Mouse (Mus musculus): ENCODE measurements at regions not wholly inside any gene's neighbourhood (a gene's known extent, or its start where the extent isn't known, plus 50 kb on each side); places are given as distances from the start of the nearest gene placed in this dataset.
A peak's percentile ranks its signal among the peaks of the same experiment; 100 is the strongest.

DNA sequence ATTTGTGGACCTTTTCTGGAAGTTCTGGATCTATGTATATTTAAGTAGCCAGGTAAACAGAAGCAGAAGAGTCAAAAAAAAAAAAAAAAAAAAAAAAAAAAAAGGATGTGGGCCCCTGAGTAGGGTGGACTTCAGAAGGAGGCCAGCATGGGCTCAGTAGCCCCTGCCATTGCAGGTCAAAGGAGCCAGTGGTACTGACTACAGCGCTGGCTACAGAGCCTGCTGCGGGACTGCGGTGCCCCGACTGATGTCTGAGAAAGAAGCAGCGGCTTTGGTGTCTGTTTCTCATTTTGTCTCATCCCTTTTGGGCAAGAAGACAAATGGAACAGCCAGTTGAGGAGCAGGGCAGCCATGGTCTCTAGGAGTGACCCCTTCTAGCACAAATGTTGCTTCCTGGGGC lies 134.9 kb downstream of the Gm4791 start:
- Histone ChIP-seq H3K79me2 (ENCODE audit: control insufficient read depth, insufficient read depth, low read length) (no peaks in the 10 kb centered on the region), H3K27ac (replicated peaks; ENCODE audit: insufficient read depth, low read depth, low read length) (no peak overlapping the region), H3K4me1 (ENCODE audit: control insufficient read depth, insufficient read depth, low read length) (no peaks in the 10 kb centered on the region), H3K9ac (ENCODE audit: low read depth, low read length) (no peak overlapping the region), H3K27me3 (ENCODE audit: control insufficient read depth, insufficient read depth, low read length) (no peaks in the 10 kb centered on the region), H3K36me3 (ENCODE audit: control insufficient read depth, insufficient read depth, low read length) (no peaks in the 10 kb centered on the region), H3K4me3 (ENCODE audit: insufficient read depth, low read depth, low read length) (no peak overlapping the region)
- no peak for DNase-seq (ENCODE audit: extremely low read depth, low read depth, low spot score)
- WGBS = 91% methylated on average over 5 of the region's 5 CpGs
- TF ChIP-seq CTCF (IDR thresholded peaks at IDR 0.05; ENCODE audit: low read depth, low read length) = no peak
- no peak for TF ChIP-seq POLR2A (IDR thresholded peaks at IDR 0.05; ENCODE audit: extremely low read depth, insufficient read depth, low read length)

DNA sequence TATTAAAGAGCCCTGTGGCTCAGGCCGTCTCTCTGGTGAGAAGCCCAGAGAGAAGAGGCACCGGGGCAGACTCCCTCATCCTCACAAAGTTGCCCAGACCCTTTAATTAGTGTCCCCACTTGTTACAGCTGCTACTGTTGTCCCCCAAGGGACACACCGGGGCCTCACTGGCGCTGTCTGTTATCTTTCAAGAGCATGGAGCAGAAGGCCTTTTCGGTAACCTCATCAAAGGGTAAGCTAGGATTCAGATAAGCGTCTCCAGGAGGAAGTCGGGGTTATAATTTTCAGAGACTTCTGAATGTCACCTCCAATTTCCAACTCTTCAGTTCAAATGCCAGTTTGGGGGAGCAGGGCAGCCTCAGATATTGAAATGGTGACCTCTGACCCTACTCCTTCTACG lies 135.3 kb downstream of the Gm4791 start:
- 76% methylated on average over 8 of the region's 8 CpGs for WGBS
- Histone ChIP-seq H3K27me3 (ENCODE audit: control insufficient read depth, insufficient read depth, low read length) (no peaks in the 10 kb centered on the region), H3K79me2 (ENCODE audit: control insufficient read depth, insufficient read depth, low read length) (no peaks in the 10 kb centered on the region), H3K27ac (replicated peaks; ENCODE audit: insufficient read depth, low read depth, low read length) (no peak overlapping the region), H3K4me3 (ENCODE audit: insufficient read depth, low read depth, low read length) (no peak overlapping the region), H3K36me3 (ENCODE audit: control insufficient read depth, insufficient read depth, low read length) (no peaks in the 10 kb centered on the region), H3K4me1 (ENCODE audit: control insufficient read depth, insufficient read depth, low read length) (no peaks in the 10 kb centered on the region), H3K9ac (ENCODE audit: low read depth, low read length) (no peak overlapping the region)
- TF ChIP-seq POLR2A (IDR thresholded peaks at IDR 0.05; ENCODE audit: extremely low read depth, insufficient read depth, low read length) (no peak), CTCF (IDR thresholded peaks at IDR 0.05; ENCODE audit: low read depth, low read length) (no peak)
- no peak for DNase-seq (ENCODE audit: extremely low read depth, low read depth, low spot score)

DNA sequence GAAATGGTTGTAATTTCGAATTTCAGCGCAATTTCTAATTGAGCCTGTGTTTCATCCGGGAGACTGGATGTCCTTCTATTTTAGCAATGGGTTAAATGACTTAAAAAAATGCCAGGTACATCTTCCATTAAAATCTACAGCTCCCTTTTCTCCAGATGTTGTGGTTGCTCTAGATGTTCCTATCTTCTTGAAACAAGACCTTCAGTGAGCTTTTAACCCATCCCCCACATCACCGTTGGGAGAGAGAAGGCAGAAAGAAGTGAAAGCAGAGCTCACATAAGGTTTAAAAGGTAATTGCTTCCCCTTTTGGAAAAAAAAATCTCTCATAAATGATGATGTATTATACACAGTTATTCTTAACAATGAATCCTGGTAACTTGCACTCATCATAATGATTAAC lies 135.9 kb downstream of the Gm4791 start:
- no peak overlapping the region for H3K9ac ChIP-seq (ENCODE audit: low read depth, low read length)
- no peaks in the 10 kb centered on the region for H3K4me1 ChIP-seq (ENCODE audit: control insufficient read depth, insufficient read depth, low read length)
- no peak for DNase-seq (ENCODE audit: extremely low read depth, low read depth, low spot score)
- H3K36me3 ChIP-seq (ENCODE audit: control insufficient read depth, insufficient read depth, low read length) = no peaks in the 10 kb centered on the region
- no peak overlapping the region for H3K27ac ChIP-seq (replicated peaks; ENCODE audit: insufficient read depth, low read depth, low read length)
- no peaks in the 10 kb centered on the region for H3K79me2 ChIP-seq (ENCODE audit: control insufficient read depth, insufficient read depth, low read length)
- no peak overlapping the region for H3K4me3 ChIP-seq (ENCODE audit: insufficient read depth, low read depth, low read length)
- H3K27me3 ChIP-seq (ENCODE audit: control insufficient read depth, insufficient read depth, low read length) = no peaks in the 10 kb centered on the region
- TF ChIP-seq POLR2A (IDR thresholded peaks at IDR 0.05; ENCODE audit: extremely low read depth, insufficient read depth, low read length) (no peak), CTCF (IDR thresholded peaks at IDR 0.05; ENCODE audit: low read depth, low read length) (no peak)
- WGBS = 81% methylated on average over 4 of the region's 4 CpGs

DNA sequence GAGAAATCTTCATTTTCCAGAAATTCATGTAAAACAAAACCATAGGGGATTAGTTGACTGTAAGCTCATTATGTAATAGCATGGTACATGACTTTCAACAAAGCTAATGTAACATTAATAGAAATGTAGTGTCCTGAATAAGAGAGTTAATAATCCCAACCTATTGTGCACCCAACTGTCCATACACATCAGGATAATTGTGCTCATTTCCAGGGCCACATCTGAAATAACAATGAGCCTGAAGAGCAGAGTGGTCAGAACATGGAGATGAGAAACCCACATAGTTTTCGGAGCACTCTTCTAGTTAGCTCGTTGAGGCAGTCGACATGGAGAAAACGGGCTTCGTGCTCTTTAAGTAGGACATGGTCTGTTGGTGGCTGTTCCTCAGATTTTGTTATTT lies 138.1 kb downstream of the Gm4791 start:
- Histone ChIP-seq H3K27me3 (ENCODE audit: control insufficient read depth, insufficient read depth, low read length) (no peaks in the 10 kb centered on the region), H3K36me3 (ENCODE audit: control insufficient read depth, insufficient read depth, low read length) (no peaks in the 10 kb centered on the region), H3K27ac (replicated peaks; ENCODE audit: insufficient read depth, low read depth, low read length) (no peak overlapping the region), H3K4me1 (ENCODE audit: control insufficient read depth, insufficient read depth, low read length) (no peaks in the 10 kb centered on the region), H3K4me3 (ENCODE audit: insufficient read depth, low read depth, low read length) (no peak overlapping the region), H3K79me2 (ENCODE audit: control insufficient read depth, insufficient read depth, low read length) (no peaks in the 10 kb centered on the region), H3K9ac (ENCODE audit: low read depth, low read length) (no peak overlapping the region)
- no peak for TF ChIP-seq POLR2A (IDR thresholded peaks at IDR 0.05; ENCODE audit: extremely low read depth, insufficient read depth, low read length)
- no peak for TF ChIP-seq CTCF (IDR thresholded peaks at IDR 0.05; ENCODE audit: low read depth, low read length)
- WGBS = 94% methylated on average over 5 of the region's 5 CpGs
- DNase-seq (ENCODE audit: extremely low read depth, low read depth, low spot score) = no peak

DNA sequence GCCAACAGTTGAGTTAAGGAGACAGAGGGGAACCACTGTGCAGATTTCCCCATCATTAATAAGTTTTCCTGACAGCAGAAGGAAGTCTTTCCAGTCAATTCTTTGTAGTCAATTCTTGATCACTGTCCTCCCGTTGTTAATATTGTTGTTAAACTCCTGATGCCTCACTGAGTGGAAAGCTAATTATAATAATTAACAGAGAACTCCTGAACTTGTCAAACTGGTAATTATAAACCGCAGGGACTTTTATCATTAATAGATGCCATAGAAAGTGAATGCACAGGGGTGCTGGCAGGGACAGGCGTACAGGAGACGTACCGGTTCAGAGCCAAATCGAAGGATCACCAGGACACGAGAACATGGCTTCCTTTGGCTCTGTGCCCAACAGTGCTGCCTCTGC lies 154.9 kb downstream of the Gm4791 start:
- Histone ChIP-seq H3K27me3 (ENCODE audit: control insufficient read depth, insufficient read depth, low read length) (no peaks in the 10 kb centered on the region), H3K4me3 (ENCODE audit: insufficient read depth, low read depth, low read length) (no peak overlapping the region), H3K79me2 (ENCODE audit: control insufficient read depth, insufficient read depth, low read length) (no peaks in the 10 kb centered on the region), H3K4me1 (ENCODE audit: control insufficient read depth, insufficient read depth, low read length) (no peaks in the 10 kb centered on the region), H3K36me3 (ENCODE audit: control insufficient read depth, insufficient read depth, low read length) (no peaks in the 10 kb centered on the region), H3K9ac (ENCODE audit: low read depth, low read length) (no peak overlapping the region), H3K27ac (replicated peaks; ENCODE audit: insufficient read depth, low read depth, low read length) (no peak overlapping the region)
- no peak for DNase-seq (ENCODE audit: extremely low read depth, low read depth, low spot score)
- TF ChIP-seq CTCF (IDR thresholded peaks at IDR 0.05; ENCODE audit: low read depth, low read length) (no peak), POLR2A (IDR thresholded peaks at IDR 0.05; ENCODE audit: extremely low read depth, insufficient read depth, low read length) (no peak)
- WGBS = 89% methylated on average over 7 of the region's 7 CpGs

DNA sequence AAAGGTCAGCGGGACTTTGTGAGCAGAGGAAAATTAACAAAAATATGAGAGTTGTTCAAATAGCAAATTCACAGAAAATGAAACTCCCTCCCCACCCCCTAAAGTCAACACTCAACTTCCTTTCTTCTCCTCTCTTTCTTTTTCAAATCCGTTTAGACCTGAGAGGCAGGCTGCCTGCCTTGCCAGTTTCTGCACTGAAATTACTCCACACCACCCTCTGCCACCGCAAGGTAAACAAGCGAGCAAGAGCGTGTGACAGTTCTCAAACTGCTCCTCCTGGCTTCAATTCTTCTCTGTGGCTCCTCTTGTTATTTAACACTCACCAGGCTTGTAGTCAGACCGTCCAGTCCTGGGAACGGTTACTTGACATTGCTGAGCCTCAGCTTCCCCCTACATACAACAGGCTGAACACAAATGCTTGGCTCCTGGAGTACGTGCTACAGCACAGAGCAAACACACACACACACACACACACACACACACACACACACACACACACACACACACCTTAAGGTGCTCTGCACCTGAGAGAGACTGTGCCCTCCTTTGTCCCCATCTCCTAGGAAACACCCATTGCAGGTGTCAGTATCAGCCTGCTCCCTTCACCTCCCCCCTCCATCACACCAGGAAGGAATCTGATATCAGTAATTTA lies 167.1 kb downstream of the Gm4791 start:
- Histone ChIP-seq H3K4me1 (ENCODE audit: control insufficient read depth, insufficient read depth, low read length) (peaks cover 5% of the 10 kb centered on the region; the same call in 1 of the 2 replicates), H3K36me3 (ENCODE audit: control insufficient read depth, insufficient read depth, low read length) (no peaks in the 10 kb centered on the region), H3K79me2 (ENCODE audit: control insufficient read depth, insufficient read depth, low read length) (no peaks in the 10 kb centered on the region), H3K27ac (replicated peaks; ENCODE audit: insufficient read depth, low read depth, low read length) (no peak overlapping the region), H3K9ac (ENCODE audit: low read depth, low read length) (no peak overlapping the region), H3K4me3 (ENCODE audit: insufficient read depth, low read depth, low read length) (no peak overlapping the region), H3K27me3 (ENCODE audit: control insufficient read depth, insufficient read depth, low read length) (no peaks in the 10 kb centered on the region)
- no peak for TF ChIP-seq POLR2A (IDR thresholded peaks at IDR 0.05; ENCODE audit: extremely low read depth, insufficient read depth, low read length)
- TF ChIP-seq CTCF (IDR thresholded peaks at IDR 0.05; ENCODE audit: low read depth, low read length) = no peak
- peak; percentile 43 for DNase-seq (ENCODE audit: extremely low read depth, low read depth, low spot score)
- whole genome bisulfite sequencing = 22% methylated on average over 8 of the region's 8 CpGs
